ENCODE assay signal across 8 mouse cellular contexts in the genomic region with DNA sequence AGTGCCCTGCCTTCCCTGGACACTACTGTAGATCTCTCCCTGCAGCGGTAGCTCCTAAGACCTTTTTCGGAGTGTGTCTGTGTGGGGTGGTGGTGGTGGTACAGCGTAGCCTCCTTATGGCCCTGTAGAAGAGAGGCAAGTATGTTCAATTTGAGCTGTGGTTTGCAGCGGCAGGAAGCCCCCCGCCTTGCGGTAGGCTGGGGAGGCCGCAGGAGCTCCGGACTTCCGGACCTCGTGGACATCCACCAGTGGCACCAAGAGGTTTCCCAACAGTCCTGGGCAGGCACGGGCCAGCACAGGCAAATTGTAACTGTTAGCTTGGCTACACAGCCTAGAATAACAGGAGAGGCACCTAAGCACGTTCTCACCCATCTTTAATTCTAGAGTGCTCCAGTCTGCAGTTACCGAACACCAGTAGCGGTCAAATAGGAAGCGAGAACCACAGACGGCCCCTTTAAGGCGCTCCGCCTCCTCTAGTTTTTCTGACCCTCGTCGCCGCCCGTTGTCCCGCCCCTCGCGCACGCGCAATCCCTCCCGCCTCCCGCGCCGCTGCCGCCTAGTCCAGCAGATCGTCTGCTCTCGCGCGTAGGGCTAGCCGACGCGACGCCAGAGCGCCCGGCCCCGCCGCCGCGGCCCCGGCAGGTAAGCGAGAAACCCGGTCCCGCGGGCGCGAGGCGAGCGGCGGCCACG. TPM values are rescaled to one million over a fixed set of nuclear protein-coding genes. Genes with fewer than 3 reads are reported as not detected.
A peak's percentile ranks its signal among the peaks of the same experiment; 100 is the strongest.
DNase-seq lines count a peak whose midpoint lies in the region; ATAC-seq and TF ChIP-seq lines count a peak whose summit lies in the region.

A gene (plus strand): TSS at position 519 of the 690 bp plus-strand sequence.

- H3K36me3 ChIP-seq in embryonic facial prominence, embryonic 15.5 days, result peaks cover 19% of the 10 kb centered on the region
- H3K36me3 ChIP-seq in limb, embryonic 14.5 days (ENCODE audit: control insufficient read depth, insufficient read depth, low read length), result peaks cover 15% of the 10 kb centered on the region
- H3K36me3 ChIP-seq in midbrain, postnatal 0 days (ENCODE audit: insufficient read depth, low read length), result peaks cover 9% of the 10 kb centered on the region; the same call in 1 of the 2 replicates

- H3K4me2 ChIP-seq in embryonic facial prominence, embryonic 15.5 days (replicated peaks), result peak within 1 kb of the TSS; percentile 72
- H3K4me2 ChIP-seq in limb, embryonic 14.5 days (replicated peaks; ENCODE audit: low read depth, low read length, severe bottlenecking), result peak within 1 kb of the TSS; percentile 88
- peak within 1 kb of the TSS; percentile 93 for H3K4me2 ChIP-seq in midbrain, postnatal 0 days (ENCODE audit: low read depth, low read length, poor library complexity, severe bottlenecking)

- WGBS in bone marrow, adult 2 months, result under 1% methylated on average over 57 of the region's 57 CpGs
- WGBS in embryonic facial prominence, embryonic 15.5 days, result 1% methylated on average over 57 of the region's 57 CpGs
- WGBS in limb, embryonic 14.5 days, result under 1% methylated on average over 44 of the region's 57 CpGs
- WGBS in midbrain, postnatal 0 days, result under 1% methylated on average over 47 of the region's 57 CpGs

- peak; percentile 98 for DNase-seq in 416B (ENCODE audit: low read depth)
- peak; percentile 97 for DNase-seq in heart, adult 8-10 months (ENCODE audit: low spot score)
- DNase-seq in kidney, adult 9 months, result peak; percentile 95
- peak; percentile 94 for DNase-seq in limb, embryonic 14.5 days (ENCODE audit: low spot score)
- DNase-seq in midbrain, postnatal 0 days (ENCODE audit: low spot score), result peak; percentile 94
- DNase-seq in spleen, postnatal 14 days (ENCODE audit: low spot score in 2 of 2), result peak; percentile 98 to 99

- TF ChIP-seq POLR2A in bone marrow, adult 2 months (IDR thresholded peaks at IDR 0.05; ENCODE audit: borderline replicate concordance, control insufficient read depth, low read depth, low read length), result peak; percentile 62; the same call in 1 of the 2 replicates
- peak; percentile 33; the same call in 1 of the 2 replicates for TF ChIP-seq POLR2A in limb, embryonic 14.5 days (IDR thresholded peaks at IDR 0.05; ENCODE audit: borderline replicate concordance, extremely low read depth, insufficient read depth, insufficient read length)

- peak; percentile 35 for TF ChIP-seq CTCF in bone marrow, adult 2 months (IDR thresholded peaks at IDR 0.05; ENCODE audit: control insufficient read depth, insufficient read depth, low read length)
- peak; percentile 76 for TF ChIP-seq CTCF in midbrain, postnatal 0 days (IDR thresholded peaks at IDR 0.05)

- H3K27me3 ChIP-seq in embryonic facial prominence, embryonic 15.5 days, result no peaks in the 10 kb centered on the region
- no peaks in the 10 kb centered on the region for H3K27me3 ChIP-seq in limb, embryonic 14.5 days (ENCODE audit: control insufficient read depth, insufficient read depth, low read length)
- H3K27me3 ChIP-seq in midbrain, postnatal 0 days (ENCODE audit: insufficient read depth, low read length), result no peaks in the 10 kb centered on the region

- no peaks in the 10 kb centered on the region for H3K9me3 ChIP-seq in embryonic facial prominence, embryonic 15.5 days (replicated peaks)
- H3K9me3 ChIP-seq in limb, embryonic 14.5 days (ENCODE audit: control insufficient read depth, low read length), result no peaks in the 10 kb centered on the region
- H3K9me3 ChIP-seq in midbrain, postnatal 0 days (ENCODE audit: low read length), result no peaks in the 10 kb centered on the region

- peak within 1 kb of the TSS; percentile 99 for H3K4me3 ChIP-seq in bone marrow, adult 2 months (replicated peaks; ENCODE audit: control insufficient read depth, low read depth, low read length)
- peak within 1 kb of the TSS; percentile 91 for H3K4me3 ChIP-seq in embryonic facial prominence, embryonic 15.5 days (replicated peaks)
- H3K4me3 ChIP-seq in limb, embryonic 14.5 days (replicated peaks; ENCODE audit: low read length), result peak within 1 kb of the TSS; percentile 93
- peak within 1 kb of the TSS; percentile 95 for H3K4me3 ChIP-seq in midbrain, postnatal 0 days (ENCODE audit: low read depth, low read length)

- peaks cover 5% of the 10 kb centered on the region for H3K4me1 ChIP-seq in bone marrow, adult 2 months (ENCODE audit: control insufficient read depth, insufficient read depth, low read length)
- H3K4me1 ChIP-seq in embryonic facial prominence, embryonic 15.5 days, result peaks cover 29% of the 10 kb centered on the region
- peaks cover 17% of the 10 kb centered on the region for H3K4me1 ChIP-seq in limb, embryonic 14.5 days (ENCODE audit: control insufficient read depth, insufficient read depth, low read length)
- H3K4me1 ChIP-seq in midbrain, postnatal 0 days (ENCODE audit: insufficient read depth, low read length), result peaks cover 15% of the 10 kb centered on the region

- ATAC-seq in embryonic facial prominence, embryonic 15.5 days (ENCODE audit: insufficient number of reproducible peaks, low FRiP score, low TSS enrichment, low read depth), result peak; percentile 92
- peak; percentile 93 for ATAC-seq in limb, embryonic 14.5 days (ENCODE audit: low FRiP score, low read depth)
- ATAC-seq in midbrain, postnatal 0 days (ENCODE audit: low FRiP score), result peak; percentile 90

- H3K27ac ChIP-seq in bone marrow, adult 2 months (ENCODE audit: control insufficient read depth, insufficient read depth, low read depth, low read length, poor library complexity), result peak within 1 kb of the TSS; percentile 90
- peak within 1 kb of the TSS; percentile 95 for H3K27ac ChIP-seq in embryonic facial prominence, embryonic 15.5 days (replicated peaks)
- peak within 1 kb of the TSS; percentile 90 for H3K27ac ChIP-seq in limb, embryonic 14.5 days (replicated peaks; ENCODE audit: low read depth, low read length)
- peak within 1 kb of the TSS; percentile 80 for H3K27ac ChIP-seq in midbrain, postnatal 0 days (ENCODE audit: low read depth, low read length)

- peak within 1 kb of the TSS; percentile 86 for H3K9ac ChIP-seq in embryonic facial prominence, embryonic 15.5 days
- peak within 1 kb of the TSS; percentile 93 for H3K9ac ChIP-seq in limb, embryonic 14.5 days (ENCODE audit: low read depth, low read length, severe bottlenecking)
- peak within 1 kb of the TSS; percentile 88 for H3K9ac ChIP-seq in midbrain, postnatal 0 days (replicated peaks; ENCODE audit: low read length, poor library complexity, severe bottlenecking)

RNA-seq across cellular contexts. Expression of the gene that starts here (rescaled TPM):
- polyA plus RNA-seq in bone marrow, adult 2 months (2011; ENCODE audit: insufficient read depth, insufficient read length, low replicate concordance, missing spikeins), result 30.2 and 41.6 TPM in 2 replicates
- polyA plus RNA-seq in embryonic facial prominence, embryonic 15.5 days (2015; fragmentation: Nextera tagmentation; extraction: Ambion mirVana), result 51.8 and 52.1 TPM in 2 replicates
- total RNA-seq in heart, adult 8-10 months (2022), result 10 to 100 TPM; 22.0 to 25.5 (median 23.5) TPM
- 64.2 and 66.0 TPM in 2 replicates for polyA plus RNA-seq in limb, embryonic 14.5 days (2012; rRNA removed)
- polyA plus RNA-seq in limb, embryonic 14.5 days (2014; fragmentation: Nextera tagmentation; extraction: Ambion mirVana), result 51.6 and 56.9 TPM in 2 replicates
- 48.9 and 50.1 TPM in 2 replicates for total RNA-seq in midbrain, postnatal 0 days (2014; rRNA removed)
- polyA plus RNA-seq in midbrain, postnatal 0 days (2015; fragmentation: Nextera tagmentation; extraction: Ambion mirVana), result 34.5 and 35.4 TPM in 2 replicates

Comparison
In these comparisons a context has a peak if more than half of its experiments do, and no peak if none do; other contexts are left out.
1. Peak in every context shown above with its lines: DNase-seq, ATAC-seq, H3K4me3 ChIP-seq and H3K27ac ChIP-seq.